Mouse (Mus musculus) 3T3-L1 (cell line): ENCODE measurements around the gene Abtb2.

ENCODE experiments used
- DNase-seq: peaks from one replicate; pipeline ENCODE4 v3.0.0-alpha.2; 2015; ENCODE audit warnings: low read depth, low spot score

The Abtb2 gene

DNA sequence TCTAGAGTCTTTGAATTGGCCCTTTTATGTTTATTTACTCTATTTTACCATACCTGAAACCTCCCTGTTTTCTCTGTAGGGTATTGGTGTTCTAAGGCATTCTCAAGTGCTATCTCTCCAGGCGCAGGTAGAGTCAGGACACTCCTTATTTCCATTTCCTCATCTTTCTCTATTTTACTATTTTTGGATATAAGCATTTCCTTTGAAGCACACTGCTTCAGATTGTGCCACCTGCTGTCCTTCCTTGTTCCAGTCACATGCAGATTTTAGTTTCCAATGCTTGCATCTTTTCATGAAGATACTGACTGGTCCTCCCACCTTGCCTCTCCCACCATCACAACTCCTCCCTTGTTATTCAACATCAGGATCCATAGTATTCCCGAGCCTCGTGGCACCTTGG lies 47.8 kb downstream of the Abtb2 start:
- no peak for DNase-seq

DNA sequence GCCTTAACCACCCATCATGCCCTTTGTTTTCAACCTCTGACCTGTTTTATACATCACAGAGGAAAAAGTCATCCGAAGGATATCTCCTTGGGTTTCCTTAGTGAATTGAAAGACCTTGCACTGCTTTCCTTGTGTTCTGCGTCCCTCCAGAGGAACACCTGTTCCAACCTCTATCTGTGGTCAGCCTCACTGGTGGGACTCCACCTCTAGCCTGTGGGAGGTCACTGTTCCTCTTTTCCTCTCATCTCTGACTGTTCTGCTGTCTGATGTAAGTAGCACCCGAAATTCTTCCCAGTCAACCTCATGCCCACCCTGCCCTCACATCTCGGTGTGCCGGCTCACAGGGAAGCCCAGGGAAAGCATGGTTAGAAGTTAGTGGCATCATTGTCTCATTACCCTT lies 48.9 kb downstream of the Abtb2 start:
- DNase-seq = no peak

DNA sequence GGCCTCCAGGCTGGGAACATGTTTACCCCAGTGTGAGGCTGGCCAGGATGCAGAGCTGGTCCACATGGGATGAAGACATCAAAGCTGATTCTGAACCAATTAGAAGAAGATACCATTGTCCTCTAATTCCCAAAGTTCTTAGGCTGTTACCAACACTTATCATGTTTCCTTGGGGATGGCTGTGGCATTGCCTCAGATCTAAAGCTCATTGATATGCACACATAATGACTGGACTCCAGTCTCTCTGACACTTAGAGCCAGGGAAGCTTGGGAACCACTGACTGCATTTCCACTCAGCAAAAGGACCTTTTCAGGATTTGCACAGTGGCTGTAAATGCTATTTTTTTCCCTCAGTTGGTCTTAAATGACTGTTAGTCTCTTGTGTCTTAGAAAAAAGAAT lies 52.3 kb downstream of the Abtb2 start:
- no peak for DNase-seq

DNA sequence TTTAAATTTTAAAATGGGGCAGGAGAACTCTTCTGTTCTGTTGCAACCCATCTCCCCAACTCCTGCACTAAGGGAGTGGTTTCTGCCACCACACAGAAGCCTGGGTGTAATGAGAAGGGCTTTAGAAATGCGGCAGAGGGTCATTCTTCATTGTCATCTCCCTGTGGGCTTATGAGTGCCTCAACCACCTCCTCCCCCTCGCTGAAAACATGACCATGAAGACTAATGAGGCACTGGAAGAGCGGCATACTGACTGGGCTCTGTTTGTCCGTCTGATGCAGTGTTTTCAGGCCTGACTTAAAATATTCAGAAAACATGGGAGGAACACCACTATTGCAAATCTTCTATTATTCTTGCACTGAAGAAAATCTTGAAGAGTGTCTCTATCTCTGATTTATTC lies 56.8 kb downstream of the Abtb2 start:
- no peak for DNase-seq

DNA sequence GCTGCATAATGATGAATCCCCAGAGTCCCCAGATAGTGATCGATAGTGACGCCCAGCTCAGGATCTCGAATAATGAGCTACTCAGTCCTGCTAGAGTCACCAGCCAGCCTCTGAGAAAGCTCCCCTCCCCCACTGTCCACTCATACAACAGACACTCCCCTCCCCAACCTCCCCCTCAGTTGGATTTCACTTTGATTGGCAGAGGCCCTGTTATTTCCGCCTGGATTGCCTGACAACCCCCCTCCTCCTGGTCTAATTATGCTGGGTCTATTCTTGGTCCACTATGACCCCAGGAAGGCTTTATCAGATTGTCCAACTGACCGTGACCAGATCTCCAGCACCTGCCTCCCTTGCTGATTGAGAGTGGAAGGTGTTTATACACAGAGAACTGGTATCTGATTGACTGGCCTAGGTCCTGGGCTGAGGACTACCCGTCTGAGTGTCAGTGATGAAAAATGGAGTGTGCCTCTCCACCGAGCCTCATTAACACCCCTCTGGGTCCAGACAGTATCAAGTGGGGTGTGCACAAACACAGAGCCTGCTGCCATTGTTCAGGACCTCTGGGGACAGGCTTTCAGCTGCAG lies 59.3 kb downstream of the Abtb2 start:
- DNase-seq = no peak

DNA sequence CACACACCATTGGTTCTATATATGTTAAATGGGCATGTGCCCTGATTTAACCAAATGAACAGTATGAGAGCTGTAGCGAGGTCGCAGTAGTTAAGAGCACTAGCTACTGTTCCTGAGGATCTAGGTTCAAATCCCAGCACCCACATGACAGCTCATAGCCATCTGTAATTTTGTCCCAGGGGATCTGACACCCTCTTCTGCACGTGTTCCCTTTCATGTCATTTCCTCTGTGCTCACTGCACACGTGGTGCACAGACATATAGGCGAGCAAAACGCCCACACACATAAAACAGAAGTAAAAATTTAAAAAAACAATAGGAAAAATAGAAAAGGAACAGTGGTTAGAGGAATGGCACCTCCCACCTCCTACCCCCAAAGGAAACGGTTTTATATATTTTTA lies 61.0 kb downstream of the Abtb2 start:
- DNase-seq = no peak

DNA sequence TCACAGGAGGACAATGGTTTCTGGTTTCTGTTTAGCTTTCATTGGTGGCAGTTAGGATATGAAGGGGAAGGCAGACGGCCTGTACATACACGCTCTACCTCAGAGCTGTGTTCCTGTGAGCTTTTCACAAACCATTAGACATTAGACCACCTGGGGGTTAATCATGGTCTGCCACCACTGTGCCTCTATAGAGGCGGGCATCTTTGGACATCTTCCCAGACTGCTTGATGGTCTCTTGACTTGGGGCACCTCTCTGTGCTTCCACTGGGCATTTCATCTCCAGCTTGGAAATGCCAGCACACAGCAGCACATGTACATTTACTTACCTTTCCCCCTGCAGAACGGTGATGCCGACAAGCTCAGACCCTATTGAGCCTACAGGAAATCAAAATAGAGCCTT lies 63.8 kb downstream of the Abtb2 start:
- no peak for DNase-seq

DNA sequence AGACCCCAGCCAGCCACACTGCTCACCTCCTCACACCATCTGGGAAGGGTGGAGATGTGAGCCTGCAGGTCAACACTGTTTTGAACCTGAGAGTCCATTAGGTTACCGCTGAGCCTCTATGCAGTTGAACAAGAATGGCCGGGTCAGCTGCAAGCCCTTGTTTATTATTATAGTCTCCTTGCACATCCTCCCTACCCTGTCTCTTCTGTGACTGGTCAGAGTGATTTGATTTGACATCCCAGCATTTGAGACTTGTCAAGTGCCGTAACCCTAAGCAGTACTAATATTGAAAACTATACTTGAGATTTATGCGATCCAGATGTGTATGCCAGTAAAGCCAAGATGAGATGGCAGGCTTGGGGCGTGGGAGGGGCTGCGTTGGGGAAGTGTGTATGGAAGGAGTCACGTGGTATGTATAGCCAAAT lies 65.2 kb downstream of the Abtb2 start:
- peak; percentile 47 for DNase-seq

DNA sequence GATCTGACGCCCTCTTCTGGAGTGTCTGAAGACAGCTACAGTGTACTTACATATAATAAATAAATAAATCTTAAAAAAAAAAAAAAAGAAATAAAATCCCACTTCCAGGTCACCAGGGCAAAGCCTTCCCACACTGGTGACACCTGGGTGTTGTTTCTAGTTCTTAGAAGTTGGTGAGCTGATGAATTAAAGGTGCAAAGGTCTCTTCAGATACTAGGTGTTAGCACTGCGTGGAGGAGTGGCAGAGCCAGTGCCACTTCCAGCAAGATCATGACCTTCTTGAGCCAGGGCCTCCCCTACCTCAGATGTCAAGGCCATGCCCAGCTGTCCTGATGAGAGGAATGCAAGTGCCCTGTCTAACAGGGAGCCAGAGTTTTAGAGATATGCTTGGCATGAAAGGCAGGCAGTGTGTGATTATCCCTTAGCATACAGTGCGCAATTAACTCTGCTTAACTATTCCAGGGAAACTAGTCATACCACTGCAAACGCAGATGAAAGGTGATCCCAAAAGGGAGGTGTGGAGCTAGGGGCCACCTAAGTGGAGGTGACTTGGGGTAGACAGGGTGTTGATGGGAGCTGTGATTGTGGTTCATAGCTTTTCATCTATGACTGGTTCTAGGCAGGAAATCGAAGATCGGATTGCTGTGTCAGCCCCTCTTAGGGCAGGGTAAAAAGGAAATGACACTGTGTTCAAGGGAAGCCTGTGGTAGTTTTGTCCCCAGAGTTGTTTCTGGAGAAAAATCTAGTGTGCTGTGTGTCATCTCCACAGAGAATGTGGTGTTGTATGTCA lies 66.2 kb downstream of the Abtb2 start:
- no peak for DNase-seq

DNA sequence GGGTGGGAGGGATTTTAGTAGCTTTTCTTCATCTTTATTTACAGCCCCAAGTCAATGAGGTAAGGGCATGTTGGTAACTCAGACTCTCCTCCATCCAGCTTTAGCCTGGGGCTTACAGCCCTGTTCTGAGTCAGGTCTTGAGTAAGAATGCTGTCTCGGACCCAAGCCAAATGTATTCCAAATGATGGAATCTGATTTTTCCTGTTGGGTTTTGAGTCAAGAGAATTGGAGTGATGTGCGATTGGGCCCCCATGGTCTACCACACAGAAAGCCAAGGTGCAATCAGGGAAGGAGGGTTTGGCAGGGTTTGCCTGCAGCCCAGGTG lies 66.8 kb downstream of the Abtb2 start:
- peak; percentile 91 for DNase-seq

DNA sequence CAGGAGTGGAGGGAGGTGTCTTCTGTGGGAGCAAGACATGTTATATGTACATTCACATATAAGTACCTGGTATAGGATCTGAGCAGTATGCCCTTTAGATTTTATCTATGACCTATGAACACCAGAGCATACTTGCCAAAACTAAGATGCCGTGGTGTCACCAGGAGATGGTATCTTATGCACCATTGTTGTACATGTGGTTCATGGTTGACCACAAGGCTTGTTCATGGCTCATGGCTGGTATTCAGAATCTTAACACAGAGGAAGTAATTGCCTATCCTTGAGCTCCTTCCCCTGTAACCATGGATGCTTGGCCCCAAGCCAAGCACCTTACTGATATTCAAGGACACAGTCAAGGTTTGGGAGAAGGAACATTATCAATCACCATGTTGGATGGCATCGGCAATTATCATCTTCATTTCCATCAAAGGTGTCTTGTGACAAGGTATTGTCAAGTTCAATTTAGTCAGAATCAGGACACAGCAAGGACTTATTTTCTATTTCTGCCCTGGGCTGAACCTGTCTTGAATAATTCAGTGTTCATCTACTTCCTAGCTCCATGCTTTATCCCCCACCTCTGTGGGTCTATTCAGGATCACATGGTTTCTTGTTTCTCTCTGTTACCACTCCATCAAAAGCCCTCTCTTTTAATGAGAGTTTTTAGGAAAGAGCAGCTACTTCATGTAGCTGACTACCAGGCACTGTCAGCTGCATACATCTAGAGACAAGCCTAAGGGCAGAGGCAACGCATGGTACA lies 69.8 kb downstream of the Abtb2 start:
- no peak for DNase-seq

DNA sequence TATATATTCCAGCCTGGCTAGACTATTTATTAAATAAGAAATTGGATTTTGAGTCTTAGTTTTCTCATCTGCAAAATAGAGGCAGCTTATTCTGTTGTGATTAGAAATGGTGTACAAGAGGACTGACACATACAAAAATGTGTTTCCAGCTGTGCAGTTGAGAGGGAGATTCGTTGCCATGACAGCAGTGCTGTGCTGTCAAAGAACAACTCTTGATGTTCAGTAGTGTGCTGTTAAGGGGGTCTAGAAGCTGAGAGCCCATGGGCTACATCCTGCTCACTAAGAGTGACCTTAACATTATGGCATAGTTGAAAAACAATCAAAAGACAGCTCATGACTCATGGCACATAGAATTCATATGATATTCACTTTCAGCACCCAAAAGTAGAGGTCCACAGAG lies 71.3 kb downstream of the Abtb2 start:
- peak; percentile 26 for DNase-seq

DNA sequence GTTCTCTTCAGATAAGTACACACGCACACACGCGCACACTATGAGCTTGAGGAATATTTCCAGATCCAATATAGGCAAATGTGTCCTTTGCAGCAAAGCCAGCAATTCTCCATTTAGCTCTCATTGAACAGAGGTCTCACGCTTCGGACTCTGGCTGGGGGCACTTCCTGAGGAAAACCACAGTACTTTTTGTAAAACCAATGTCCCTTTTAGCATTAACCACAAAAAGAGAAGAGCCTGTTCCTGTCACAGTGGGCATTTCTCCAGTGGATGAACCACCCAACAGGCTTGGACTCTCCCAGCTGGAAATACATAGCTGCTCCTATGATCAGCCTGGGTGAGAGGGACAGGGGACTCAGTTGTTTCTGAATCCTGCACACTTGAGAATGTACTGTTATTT lies 71.8 kb downstream of the Abtb2 start:
- DNase-seq = no peak

DNA sequence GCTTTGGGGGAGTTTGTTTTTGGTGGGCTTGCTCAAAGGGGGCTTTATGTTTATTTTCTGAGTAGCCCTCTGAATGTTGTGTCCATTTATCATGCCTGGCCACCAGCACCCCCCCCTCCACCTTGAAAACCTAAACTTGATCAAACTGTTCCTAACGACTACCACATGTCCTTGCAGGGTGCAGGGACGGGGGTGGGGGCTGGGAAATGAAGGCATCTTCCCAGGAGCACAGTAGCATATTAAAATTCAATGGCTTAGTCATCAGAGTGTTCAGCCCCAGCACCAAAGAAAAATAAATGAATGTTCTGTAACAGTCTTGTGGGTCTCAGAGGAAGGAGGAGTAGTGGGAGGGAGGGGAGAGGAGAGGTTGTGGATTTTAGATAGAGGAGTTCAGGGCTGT lies 73.6 kb downstream of the Abtb2 start:
- DNase-seq = peak; percentile 47

DNA sequence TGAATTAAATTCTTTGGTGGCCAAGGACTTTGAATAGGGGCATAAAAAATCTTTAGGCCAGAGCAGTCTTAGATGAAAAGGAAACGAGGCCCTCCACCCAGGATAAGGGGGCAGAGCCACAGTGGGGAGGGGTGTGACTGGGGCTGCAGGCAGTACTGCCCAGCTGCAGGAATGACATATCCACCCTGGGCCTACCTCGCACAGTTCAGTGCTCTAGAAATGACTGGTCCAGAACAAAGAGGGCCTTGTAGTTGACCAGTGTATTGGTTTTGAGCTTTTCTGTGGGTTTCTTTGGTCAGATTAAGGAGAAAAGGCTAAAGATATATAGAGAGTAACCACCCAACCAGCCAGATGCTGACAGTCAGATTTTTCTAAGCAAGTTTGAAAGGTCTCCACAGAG lies 74.8 kb downstream of the Abtb2 start:
- DNase-seq = peak; percentile 35

DNA sequence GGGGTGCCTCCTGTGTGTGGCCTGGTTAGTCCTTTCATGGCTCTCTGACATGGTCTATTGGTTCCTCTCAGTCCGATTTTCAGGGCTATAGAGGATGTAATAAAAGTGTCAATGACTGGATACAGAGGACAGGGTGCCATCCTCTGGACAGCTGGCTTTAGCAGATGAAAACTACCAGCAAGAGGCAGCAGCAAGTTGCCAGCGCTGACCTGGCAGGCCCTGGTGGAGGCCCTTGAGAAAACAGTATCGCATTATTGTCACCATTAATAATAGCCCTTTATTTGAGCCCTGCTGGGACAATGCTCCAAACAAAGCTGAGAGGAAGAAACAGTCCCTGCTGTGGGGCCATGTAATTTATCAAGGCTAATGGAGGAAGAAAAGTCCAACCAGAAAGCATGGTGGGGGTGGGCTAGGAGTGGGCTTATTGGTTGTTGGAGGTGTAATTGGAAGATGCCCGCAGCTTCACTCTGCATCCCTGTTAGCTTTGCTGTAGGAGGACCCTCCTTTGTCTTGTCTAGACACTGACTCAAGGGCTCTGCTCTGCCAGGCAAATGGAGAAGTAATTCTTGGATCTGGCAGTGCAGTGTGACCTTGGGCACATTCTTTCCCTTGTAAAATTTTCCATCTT lies 77.6 kb downstream of the Abtb2 start:
- no peak for DNase-seq

DNA sequence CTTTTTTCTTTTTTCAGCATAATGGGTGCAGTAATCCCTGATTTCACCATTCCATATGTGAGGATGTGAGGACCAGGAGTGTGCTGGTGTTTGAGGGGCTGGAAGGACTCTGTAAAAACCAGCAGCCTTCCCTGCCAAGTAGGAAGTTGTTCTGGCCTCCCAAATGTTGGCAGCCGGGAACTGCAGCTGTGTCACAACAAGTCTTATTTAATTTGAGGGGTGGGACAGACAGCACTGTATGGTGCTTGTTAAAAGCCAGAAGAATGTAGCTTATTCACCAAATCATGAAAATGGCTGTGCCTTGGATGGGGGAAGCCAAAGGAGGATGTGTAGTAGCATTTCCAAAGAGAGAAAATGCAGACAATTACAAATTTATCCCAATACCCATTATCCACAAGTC lies 78.3 kb downstream of the Abtb2 start:
- DNase-seq = no peak

DNA sequence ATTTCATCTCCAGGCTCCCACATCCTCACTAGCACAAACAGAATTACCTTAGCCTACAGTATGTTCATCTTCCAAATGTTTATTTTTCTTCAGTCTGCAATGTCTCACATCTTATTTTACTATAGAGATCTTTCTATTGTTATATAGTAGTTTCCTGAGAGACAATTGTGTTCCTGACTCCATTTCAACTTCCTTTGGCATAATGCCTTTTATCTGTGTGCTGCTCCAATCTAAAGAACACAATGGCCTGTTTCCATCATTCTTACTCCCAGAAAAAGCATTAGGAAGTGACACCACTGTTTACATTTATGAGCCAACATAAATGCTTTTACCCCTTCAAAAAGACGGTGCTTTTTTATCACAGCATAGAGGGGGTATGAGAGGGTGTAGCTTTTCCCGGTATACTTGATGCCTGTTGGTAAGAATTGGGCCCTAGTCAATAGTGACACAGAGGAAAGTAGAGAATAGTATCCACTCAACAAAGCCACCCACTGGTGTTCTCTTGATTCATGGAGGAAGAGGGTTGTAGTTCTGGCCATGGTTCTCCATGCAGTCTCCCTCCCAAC lies 84.3 kb downstream of the Abtb2 start:
- DNase-seq = no peak

DNA sequence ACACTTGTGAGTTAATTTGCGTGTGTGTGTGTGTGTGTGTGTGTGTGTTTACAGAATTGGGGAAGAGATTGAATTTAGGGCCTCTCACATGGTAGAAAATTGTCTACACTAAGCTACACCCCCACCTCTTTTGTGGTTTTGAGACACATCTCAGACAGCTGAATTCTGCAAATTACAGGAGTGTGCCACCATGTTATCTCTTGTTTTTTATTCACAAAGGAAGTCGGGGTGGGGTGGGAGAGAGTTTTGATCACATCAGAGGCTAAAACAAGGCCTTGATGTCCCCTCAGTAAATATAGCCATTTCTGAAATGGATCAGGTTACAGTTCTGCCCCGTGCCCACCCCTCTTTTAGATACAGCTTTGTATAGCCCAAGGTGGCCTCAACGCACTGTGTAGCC lies 86.0 kb downstream of the Abtb2 start:
- no peak for DNase-seq

DNA sequence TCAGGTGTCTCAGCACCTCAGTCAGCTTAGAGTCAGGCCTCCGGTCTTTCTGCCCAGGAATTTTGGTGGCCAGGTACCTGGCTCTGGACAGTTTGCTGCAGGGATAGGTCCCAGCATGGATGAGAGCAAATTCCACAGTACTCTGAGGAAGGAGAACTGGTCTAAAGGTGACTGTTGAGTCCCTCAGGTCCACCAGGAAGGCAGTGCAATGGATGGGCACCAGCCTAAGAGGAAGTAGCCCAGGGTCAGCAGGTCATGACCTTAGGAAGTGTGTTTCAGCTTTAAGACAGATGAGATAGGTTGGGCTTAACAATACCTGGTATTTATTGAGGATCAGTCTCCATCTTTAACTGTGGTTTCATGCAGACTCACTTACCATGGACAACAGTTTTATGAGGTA lies 88.9 kb downstream of the Abtb2 start:
- DNase-seq = no peak

DNA sequence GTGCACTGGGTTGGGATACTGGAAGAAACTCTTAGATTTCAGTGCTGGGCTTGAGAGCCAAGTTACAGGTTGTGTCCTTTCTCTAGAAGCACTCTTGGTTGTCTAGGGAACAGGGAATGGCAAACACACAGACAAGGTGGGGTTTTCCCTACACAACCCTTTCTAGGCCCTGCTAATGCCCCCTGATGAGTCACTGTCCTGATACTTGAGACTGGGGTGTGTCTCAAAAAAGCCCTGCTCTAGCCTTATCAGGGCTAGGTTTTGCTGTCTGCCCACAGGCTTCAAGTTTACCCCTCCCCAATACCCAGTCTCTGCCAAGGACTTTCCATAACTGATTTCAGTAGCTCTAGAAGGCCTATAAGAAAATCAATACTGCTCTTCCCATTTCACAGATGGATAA lies 89.9 kb downstream of the Abtb2 start:
- DNase-seq = peak; percentile 86

DNA sequence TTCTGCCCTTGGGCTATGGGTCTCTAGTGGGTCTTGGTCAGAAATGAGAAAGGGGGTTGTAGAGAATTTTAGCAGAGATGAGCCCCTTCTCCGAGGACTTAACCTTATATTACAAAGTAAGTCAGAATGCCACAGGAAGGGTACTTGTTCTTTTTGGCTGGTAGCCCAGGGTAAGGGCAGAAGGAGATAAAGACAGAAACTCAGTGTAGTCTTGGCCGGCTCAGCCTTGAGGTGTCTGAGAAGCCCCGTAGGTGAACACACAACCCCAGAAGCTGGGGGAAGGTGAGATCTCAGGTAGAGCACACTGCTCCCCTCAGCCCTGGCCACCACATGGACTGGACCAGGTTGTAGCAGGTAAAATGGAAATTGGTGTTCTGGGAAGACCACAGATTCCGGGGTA lies 93.1 kb downstream of the Abtb2 start:
- no peak for DNase-seq
